Mouse (Mus musculus) limb, embryonic 12.5 days (tissue): ENCODE data around the gene Ccdc180. TPM values are rescaled to one million over a fixed set of nuclear protein-coding genes. Genes with fewer than 3 reads are reported as not detected.

Experiments
- ATAC-seq: fragments of 200-750 bp; cut with Nextera tagmentation; 2 replicates; pipeline ENCODE4 v1.8.0; 2017; ENCODE audit warnings: low read depth, moderate TSS enrichment; ENCODE audit not compliant: insufficient number of reproducible peaks, insufficient read depth, low FRiP score, low TSS enrichment
- H3K27ac ChIP-seq: fragments of 300-500 bp; sonication (generic); 2 replicates; pipeline ENCODE4 v1.5.1; 2016; ENCODE audit warnings: mild to moderate bottlenecking, moderate library complexity
- H3K27me3 ChIP-seq: fragments of 300-500 bp; sonication (generic); 2 replicates; pipeline ENCODE4 v1.6.1; 2016; ENCODE audit warnings: mild to moderate bottlenecking, moderate library complexity
- H3K36me3 ChIP-seq: fragments of 300-500 bp; sonication (generic); 2 replicates; pipeline ENCODE4 v1.6.1; 2016; ENCODE audit warnings: mild to moderate bottlenecking, moderate library complexity
- H3K4me1 ChIP-seq: fragments of 300-500 bp; sonication (generic); replicated peaks from 2 replicates; pipeline ENCODE4 v1.6.1; 2016
- H3K4me2 ChIP-seq: fragments of 300-500 bp; sonication (generic); 2 replicates; pipeline ENCODE4 v1.6.1; 2016; ENCODE audit warnings: mild to moderate bottlenecking, moderate library complexity
- H3K4me3 ChIP-seq: fragments of 300-500 bp; sonication (generic); replicated peaks from 2 replicates; pipeline ENCODE4 v1.5.1; 2016; ENCODE audit warnings: mild to moderate bottlenecking
- H3K9ac ChIP-seq: fragments of 300-500 bp; sonication (generic); replicated peaks from 2 replicates; pipeline ENCODE4 v1.6.1; 2016; ENCODE audit warnings: mild to moderate bottlenecking, moderate library complexity
- H3K9me3 ChIP-seq: fragments of 300-500 bp; sonication (generic); 2 replicates; pipeline ENCODE4 v1.6.1; 2016; ENCODE audit warnings: mild to moderate bottlenecking, moderate library complexity
- WGBS: fragments of 180-500 bp; shearing (Covaris S2); methylation state at CpG from one replicate; pipeline ENCODE4 v1.1.7; 2016; 5-methylcytosine and 5-hydroxymethylcytosine counted together
- polyA plus RNA-seq: library from polyadenylated mRNA; unstranded; fragments of >200 nt; fragmentation: Nextera tagmentation; extraction: Ambion mirVana; gene quantifications from 2 replicates; pipeline ENCODE4 v1.2.1, GENCODE M21; 2016

Gene Ccdc180
- polyA plus RNA-seq, 1 experiment from 2014 or later: not detected

DNA sequence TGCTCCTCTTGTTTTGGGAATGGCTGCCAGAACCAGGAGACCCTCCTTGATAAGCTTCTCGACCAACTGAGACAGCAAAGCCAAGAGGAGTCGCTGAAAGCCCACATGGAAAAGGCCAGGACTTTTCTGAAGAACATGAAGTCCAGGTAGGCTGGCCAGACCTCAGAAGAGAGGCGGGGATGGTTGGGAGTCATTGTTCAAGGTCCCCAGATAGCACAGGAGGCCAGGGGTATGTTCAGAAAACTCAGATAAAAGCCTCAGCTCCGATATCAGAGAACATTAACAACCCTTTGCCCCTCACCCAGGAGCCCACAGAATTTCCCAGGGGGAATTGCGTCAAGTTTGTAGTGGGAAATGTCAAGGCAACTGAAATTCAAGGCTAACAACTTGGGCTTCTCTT, 21.2 kb downstream of the Ccdc180 start:
- H3K9ac ChIP-seq: no peak overlapping the region
- no peak overlapping the region for H3K4me2 ChIP-seq
- no peaks in the 10 kb centered on the region for H3K36me3 ChIP-seq
- WGBS: 87% methylated on average over 5 of the region's 5 CpGs
- no peaks in the 10 kb centered on the region for H3K9me3 ChIP-seq
- no peaks in the 10 kb centered on the region for H3K27me3 ChIP-seq
- H3K27ac ChIP-seq: no peak overlapping the region
- ATAC-seq: no peak
- H3K4me1 ChIP-seq: no peaks in the 10 kb centered on the region
- no peak overlapping the region for H3K4me3 ChIP-seq

DNA sequence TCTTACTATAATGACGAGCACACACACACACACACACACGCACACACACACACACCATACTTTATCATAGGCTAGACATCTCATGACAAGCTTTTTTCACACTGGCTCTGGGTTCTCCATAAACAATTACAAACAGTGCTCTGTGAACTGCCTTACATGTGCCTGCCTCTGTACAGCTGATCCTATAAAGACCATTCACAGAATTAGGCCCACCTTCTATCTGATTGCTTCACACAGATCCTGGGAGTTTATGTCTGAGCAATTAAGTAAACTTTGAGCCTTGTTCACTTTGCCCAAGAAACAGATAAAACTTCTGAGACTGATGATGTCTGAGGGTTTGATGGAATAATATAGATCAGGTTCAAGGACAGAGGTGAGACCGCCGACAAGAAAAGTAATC, 21.8 kb downstream of the Ccdc180 start:
- H3K4me3 ChIP-seq: no peak overlapping the region
- no peaks in the 10 kb centered on the region for H3K27me3 ChIP-seq
- ATAC-seq: no peak
- 93% methylated on average over 4 of the region's 4 CpGs for WGBS
- no peaks in the 10 kb centered on the region for H3K4me1 ChIP-seq
- no peak overlapping the region for H3K4me2 ChIP-seq
- no peak overlapping the region for H3K9ac ChIP-seq
- H3K27ac ChIP-seq: no peak overlapping the region
- no peaks in the 10 kb centered on the region for H3K9me3 ChIP-seq
- H3K36me3 ChIP-seq: no peaks in the 10 kb centered on the region

DNA sequence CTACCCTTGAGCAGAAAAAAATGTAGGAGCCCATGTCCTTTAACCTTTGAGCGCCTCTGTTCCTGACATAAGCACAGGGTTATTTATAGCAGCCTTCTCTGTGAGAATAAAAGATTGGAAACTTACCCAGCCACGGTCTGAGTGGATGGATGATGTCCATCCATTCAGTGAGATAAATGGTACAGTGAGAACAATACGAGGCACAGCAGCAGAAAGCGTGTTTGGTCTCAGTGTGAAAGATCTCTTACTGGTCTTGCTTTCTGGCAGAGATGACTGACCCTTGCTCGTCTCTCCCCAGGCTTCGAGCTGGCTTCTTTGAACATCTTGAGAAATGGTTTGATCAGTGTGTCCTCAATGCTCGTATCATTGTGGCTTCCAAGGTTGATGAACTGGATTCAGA, 27.0 kb downstream of the Ccdc180 start:
- Histone ChIP-seq H3K9ac (no peak overlapping the region), H3K27ac (no peak overlapping the region), H3K4me1 (no peaks in the 10 kb centered on the region), H3K36me3 (no peaks in the 10 kb centered on the region), H3K9me3 (no peaks in the 10 kb centered on the region), H3K27me3 (no peaks in the 10 kb centered on the region), H3K4me3 (no peak overlapping the region), H3K4me2 (no peak overlapping the region)
- WGBS: 84% methylated on average over 7 of the region's 7 CpGs
- ATAC-seq: no peak

DNA sequence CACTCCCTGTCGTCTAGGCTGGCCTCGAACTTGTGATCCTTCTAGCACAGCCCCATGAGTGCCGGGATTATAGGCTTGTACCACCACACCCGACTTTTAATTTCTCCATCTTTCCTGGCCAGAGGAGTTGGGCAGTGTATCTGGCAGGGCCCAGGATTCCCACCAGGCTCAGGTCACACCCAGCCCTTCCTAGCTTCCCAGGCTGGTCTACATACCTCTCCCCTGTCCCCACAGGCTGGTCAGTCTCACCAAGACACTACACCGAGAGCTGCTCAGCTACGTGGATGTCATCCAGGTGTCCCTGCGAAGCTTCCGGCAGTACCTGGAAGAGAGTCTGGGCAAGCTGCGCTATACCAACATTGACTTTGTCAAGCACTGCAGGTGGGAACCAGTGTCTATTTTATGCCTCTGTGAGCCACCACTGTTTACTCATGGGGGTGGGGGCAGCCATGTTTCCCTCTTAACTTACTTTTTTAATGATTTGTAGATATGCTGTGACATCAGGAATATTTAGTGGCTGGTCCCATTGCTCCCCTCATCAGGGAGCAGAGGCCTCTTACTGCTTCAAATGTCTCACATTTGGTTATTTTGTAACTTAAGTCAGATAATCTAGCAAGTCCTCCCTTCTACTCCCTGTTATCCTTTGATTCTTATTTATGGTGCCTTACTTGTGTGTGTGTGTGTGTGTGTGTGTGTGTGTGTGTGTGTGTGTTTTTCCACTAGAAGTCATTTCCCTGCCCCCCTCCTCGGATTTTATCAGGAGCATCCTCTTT, 31.7 kb downstream of the Ccdc180 start:
- H3K27me3 ChIP-seq: no peaks in the 10 kb centered on the region
- WGBS: 91% methylated on average over 10 of the region's 10 CpGs
- H3K9ac ChIP-seq: no peak overlapping the region
- no peak overlapping the region for H3K27ac ChIP-seq
- no peak overlapping the region for H3K4me2 ChIP-seq
- H3K4me1 ChIP-seq: no peaks in the 10 kb centered on the region
- no peaks in the 10 kb centered on the region for H3K36me3 ChIP-seq
- no peak for ATAC-seq
- H3K9me3 ChIP-seq: no peaks in the 10 kb centered on the region
- no peak overlapping the region for H3K4me3 ChIP-seq

DNA sequence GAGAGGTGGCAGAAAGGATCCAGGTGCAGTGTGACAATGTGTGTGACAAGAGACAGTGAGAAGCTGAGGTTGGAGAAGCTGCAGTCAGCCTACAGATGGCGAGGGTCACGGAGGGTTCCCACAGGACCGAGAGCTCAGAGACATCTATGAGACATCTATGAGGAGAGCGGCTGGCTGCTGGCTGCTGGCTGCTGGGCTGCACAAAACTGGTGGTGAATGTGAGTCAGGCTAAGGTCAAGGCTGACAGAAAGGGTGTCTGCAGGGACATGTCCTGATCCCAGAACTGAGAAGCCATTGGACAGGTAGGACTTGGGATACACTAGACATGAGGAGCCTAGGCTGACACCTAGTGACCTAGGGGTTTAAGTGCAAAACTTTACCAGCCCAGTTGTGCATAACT, 33.9 kb downstream of the Ccdc180 start:
- Histone ChIP-seq H3K9me3 (no peaks in the 10 kb centered on the region), H3K4me3 (no peak overlapping the region), H3K4me1 (no peaks in the 10 kb centered on the region), H3K27me3 (no peaks in the 10 kb centered on the region), H3K36me3 (no peaks in the 10 kb centered on the region), H3K4me2 (no peak overlapping the region), H3K9ac (no peak overlapping the region), H3K27ac (no peak overlapping the region)
- 90% methylated on average over 4 of the region's 4 CpGs for WGBS
- no peak for ATAC-seq

DNA sequence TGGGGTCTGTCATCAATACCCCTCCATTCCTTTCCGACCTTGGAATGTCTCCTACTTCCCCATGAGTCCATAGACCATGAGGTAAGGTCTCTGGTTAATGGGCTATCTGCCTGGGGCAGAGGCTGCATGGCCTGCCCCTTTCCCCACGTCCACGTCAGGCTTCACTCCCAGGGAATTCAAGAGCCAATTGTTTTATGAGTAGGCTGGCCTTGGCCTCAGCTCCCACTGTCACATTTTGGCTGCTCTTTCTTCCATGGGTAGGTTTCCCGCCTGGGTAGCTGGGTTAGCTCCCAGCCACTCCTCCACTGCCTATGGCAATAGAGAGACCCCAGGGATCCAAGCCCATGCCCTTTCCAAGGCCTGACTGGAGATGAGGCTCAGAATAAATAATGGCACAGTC, 38.5 kb downstream of the Ccdc180 start:
- H3K36me3 ChIP-seq: no peaks in the 10 kb centered on the region
- H3K9ac ChIP-seq: no peak overlapping the region
- no peak overlapping the region for H3K27ac ChIP-seq
- 63% methylated on average over 4 of the region's 4 CpGs for WGBS
- no peaks in the 10 kb centered on the region for H3K9me3 ChIP-seq
- H3K4me2 ChIP-seq: no peak overlapping the region
- ATAC-seq: no peak
- no peak overlapping the region for H3K4me3 ChIP-seq
- H3K27me3 ChIP-seq: no peaks in the 10 kb centered on the region
- no peaks in the 10 kb centered on the region for H3K4me1 ChIP-seq

DNA sequence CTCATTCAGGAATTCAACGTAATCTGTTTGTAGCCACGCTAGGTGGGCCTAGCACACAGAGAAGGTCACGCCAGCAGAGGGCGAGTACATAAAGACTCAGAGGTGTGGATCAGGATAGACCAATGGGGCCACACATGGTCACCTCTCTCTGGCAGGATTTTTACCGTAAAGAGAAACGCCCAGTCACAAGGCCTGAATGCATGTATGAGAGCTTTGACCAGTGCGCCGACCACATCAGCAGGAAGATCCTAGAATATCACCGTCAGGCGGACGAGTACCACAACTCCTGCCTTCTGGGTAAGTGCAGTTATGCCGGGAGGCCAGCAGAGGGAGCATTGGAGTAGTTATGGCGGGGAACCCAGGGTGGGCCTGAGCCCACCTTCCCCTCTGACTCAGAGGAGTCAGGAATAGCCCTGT, 51.5 kb downstream of the Ccdc180 start:
- no peak for ATAC-seq
- H3K27ac ChIP-seq: no peak overlapping the region
- no peak overlapping the region for H3K4me3 ChIP-seq
- H3K9me3 ChIP-seq: no peaks in the 10 kb centered on the region
- no peaks in the 10 kb centered on the region for H3K4me1 ChIP-seq
- no peak overlapping the region for H3K4me2 ChIP-seq
- no peaks in the 10 kb centered on the region for H3K36me3 ChIP-seq
- 29% methylated on average over 13 of the region's 13 CpGs for WGBS
- H3K27me3 ChIP-seq: no peaks in the 10 kb centered on the region
- H3K9ac ChIP-seq: no peak overlapping the region

DNA sequence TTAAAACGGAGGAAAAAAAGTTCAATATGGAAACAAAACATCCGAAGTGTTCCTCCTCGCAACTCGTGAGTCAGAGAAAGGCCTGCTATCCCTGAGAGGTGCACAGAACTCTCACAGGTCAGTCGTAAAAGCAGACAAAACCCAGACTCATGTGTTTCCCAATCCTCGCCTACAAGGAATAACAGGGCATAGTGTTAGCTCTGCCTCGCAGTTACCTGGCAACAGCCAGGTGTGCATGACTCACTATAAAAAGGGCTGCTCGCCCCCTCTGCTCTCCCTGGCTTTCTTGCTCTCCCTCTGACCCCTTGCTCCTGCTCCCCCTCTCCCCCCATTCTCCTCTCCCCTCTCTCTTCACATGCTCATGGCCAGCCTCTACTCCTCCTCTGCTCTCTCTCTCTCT, 57.6 kb downstream of the Ccdc180 start:
- Histone ChIP-seq H3K4me3 (no peak overlapping the region), H3K9ac (no peak overlapping the region), H3K4me2 (no peak overlapping the region), H3K4me1 (0 out of 2 replicates have a peak, but pooled peaks cover 3% of the 10 kb centered on the region), H3K36me3 (no peaks in the 10 kb centered on the region), H3K27me3 (no peaks in the 10 kb centered on the region), H3K27ac (no peak overlapping the region), H3K9me3 (no peaks in the 10 kb centered on the region)
- WGBS: 51% methylated on average over 8 of the region's 8 CpGs
- no peak for ATAC-seq

DNA sequence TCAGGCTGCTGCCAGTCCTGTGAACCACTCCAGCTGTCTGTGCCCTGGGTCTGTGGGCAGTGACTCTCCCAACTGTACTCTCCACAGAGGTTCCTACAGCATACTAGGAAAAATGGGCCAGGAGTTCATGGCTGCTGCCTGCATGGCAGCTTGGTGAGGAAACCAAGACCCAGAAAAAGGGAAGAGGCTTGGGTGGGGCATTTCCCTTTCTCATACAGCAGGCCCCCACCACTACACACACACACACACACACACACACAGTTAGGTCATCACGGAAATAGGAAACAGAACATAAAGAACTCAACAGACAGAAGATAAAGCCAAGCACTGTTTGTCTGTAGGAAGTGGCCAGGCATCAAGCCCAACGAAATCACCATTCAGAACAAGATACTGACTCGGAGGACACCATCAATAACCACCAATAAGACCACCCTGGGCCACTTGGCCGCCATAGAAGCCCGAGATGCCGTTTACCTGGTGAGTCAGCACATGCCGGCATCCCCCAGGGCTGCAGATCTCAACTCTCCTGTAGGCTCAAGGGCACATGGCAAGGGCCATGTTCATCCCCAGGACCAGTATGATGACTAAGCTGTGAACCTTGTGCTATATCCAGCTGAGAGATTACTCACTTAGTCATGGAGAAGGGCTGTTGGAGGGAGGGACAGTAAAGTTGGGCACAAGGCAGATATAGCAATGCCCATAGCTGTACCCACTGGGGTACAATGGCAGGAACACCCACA, 59.2 kb downstream of the Ccdc180 start:
- H3K4me1 ChIP-seq: 0 out of 2 replicates have a peak, but pooled peaks cover 3% of the 10 kb centered on the region
- H3K36me3 ChIP-seq: no peaks in the 10 kb centered on the region
- H3K9ac ChIP-seq: no peak overlapping the region
- no peak overlapping the region for H3K4me3 ChIP-seq
- WGBS: 86% methylated on average over 7 of the region's 7 CpGs
- H3K4me2 ChIP-seq: no peak overlapping the region
- no peak for ATAC-seq
- no peak overlapping the region for H3K27ac ChIP-seq
- no peaks in the 10 kb centered on the region for H3K27me3 ChIP-seq
- H3K9me3 ChIP-seq: no peaks in the 10 kb centered on the region

DNA sequence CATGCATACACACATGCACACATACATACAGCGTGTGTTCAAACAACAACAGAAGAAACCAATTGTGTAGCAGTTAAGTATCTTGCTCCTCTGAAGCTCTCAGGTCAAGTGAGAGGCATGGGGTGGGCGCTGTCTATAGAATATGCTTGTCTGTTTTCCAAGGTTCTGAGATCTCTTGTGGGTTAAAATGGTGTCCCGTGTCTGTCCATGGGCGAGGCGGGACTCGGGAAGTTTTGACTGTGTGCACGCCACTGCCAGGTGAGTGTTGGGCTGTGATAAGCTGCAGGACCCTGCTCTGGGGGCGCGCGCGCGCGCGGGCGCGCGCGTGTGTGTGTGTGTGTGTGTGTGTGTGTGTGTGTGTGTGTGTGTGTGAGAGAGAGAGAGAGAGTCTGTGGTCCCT, 61.7 kb downstream of the Ccdc180 start:
- ATAC-seq: no peak
- Histone ChIP-seq H3K36me3 (no peaks in the 10 kb centered on the region), H3K4me1 (0 out of 2 replicates have a peak, but pooled peaks cover 3% of the 10 kb centered on the region), H3K9me3 (no peaks in the 10 kb centered on the region), H3K4me2 (no peak overlapping the region), H3K27me3 (no peaks in the 10 kb centered on the region; the same call in 1 of the 2 replicates), H3K4me3 (no peak overlapping the region), H3K27ac (no peak overlapping the region), H3K9ac (no peak overlapping the region)
- WGBS: 97% methylated on average over 16 of the region's 18 CpGs

DNA sequence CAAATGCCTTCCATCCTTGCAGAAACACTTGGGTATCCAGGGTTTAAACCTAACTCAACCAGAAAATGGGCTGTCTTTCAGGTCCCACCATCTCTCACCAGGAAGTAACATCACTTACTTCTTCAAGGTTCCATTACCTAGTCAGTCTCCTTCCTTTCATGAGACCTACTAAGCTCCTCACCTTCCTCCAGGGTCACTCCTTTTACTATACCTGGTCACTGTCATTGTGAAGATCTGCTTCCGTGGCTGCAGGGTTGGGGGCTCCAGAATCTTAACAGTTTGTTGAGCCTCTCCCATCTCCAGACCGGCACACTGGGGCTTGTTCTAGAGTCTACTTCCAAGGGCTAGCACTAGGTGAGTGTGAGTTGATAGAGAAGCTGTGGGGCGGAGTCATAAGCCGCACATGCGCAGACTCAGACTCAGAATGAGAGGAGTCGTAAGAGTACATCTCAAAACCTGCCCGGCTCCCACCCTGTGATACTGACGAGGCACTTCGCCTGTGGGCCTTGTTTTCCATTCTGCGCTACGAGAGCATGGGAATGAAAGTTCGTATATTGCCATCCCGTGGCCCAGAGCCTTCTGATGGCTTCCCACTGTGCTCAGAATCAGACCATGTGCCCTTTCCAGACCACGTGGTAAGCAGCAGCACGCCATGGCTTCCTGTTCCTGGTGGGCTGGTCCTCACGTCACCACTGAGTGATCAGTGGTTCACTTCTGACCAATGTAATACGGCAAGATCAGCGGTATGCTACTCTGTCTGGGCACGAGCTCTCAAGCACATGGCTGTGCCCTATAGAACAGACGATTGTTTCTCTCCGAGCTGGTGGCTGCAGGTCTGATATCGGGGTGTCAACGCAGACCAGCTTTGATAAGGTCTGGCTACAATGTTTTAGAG, 63.2 kb downstream of the Ccdc180 start:
- Histone ChIP-seq H3K27ac (no peak overlapping the region), H3K27me3 (no peaks in the 10 kb centered on the region; the same call in 1 of the 2 replicates), H3K4me1 (no peaks in the 10 kb centered on the region), H3K36me3 (no peaks in the 10 kb centered on the region), H3K4me3 (no peak overlapping the region), H3K4me2 (no peak overlapping the region), H3K9ac (no peak overlapping the region), H3K9me3 (no peaks in the 10 kb centered on the region)
- WGBS: 85% methylated on average over 23 of the region's 23 CpGs
- no peak for ATAC-seq
